Mouse (Mus musculus) midbrain, embryonic 10.5 days (tissue): ENCODE data around the gene Dmp1. TPM values are rescaled to one million over a fixed set of nuclear protein-coding genes. Genes with fewer than 3 reads are reported as not detected.

Experiments
- DNase-seq: peaks from one replicate; pipeline ENCODE4 v3.0.0-alpha.2; 2017; ENCODE audit warnings: low spot score
- H3K27ac ChIP-seq: fragments of 300-500 bp; sonication (generic); replicated peaks from 2 replicates; pipeline ENCODE4 v1.5.1; 2016; ENCODE audit warnings: mild to moderate bottlenecking
- H3K27me3 ChIP-seq: fragments of 300-500 bp; sonication (generic); 2 replicates; pipeline ENCODE4 v1.6.1; 2016; ENCODE audit warnings: low read depth, mild to moderate bottlenecking; ENCODE audit not compliant: poor library complexity, severe bottlenecking
- H3K36me3 ChIP-seq: fragments of 300-500 bp; sonication (generic); 2 replicates; pipeline ENCODE4 v1.6.1; 2016; ENCODE audit warnings: mild to moderate bottlenecking, moderate library complexity
- H3K4me1 ChIP-seq: fragments of 300-500 bp; sonication (generic); 2 replicates; pipeline ENCODE4 v1.6.1; 2016
- H3K4me3 ChIP-seq: fragments of 300-500 bp; sonication (generic); 2 replicates; pipeline ENCODE4 v1.5.1; 2016; ENCODE audit warnings: mild to moderate bottlenecking, moderate library complexity
- H3K9me3 ChIP-seq: fragments of 300-500 bp; sonication (generic); replicated peaks from 2 replicates; pipeline ENCODE4 v1.6.1; 2016; ENCODE audit warnings: mild to moderate bottlenecking
- WGBS: fragments of 180-500 bp; shearing (Covaris S2); methylation state at CpG from one replicate; pipeline ENCODE4 v1.1.7; 2016; 5-methylcytosine and 5-hydroxymethylcytosine counted together
- polyA plus RNA-seq: library from polyadenylated mRNA; unstranded; fragments of >200 nt; fragmentation: Nextera tagmentation; extraction: Ambion mirVana; gene quantifications from 2 replicates; pipeline ENCODE4 v1.2.1, GENCODE M21; 2016

Dmp1 gene
- polyA plus RNA-seq = 0.63 and 1.7 TPM in 2 replicates

GRCm38 (mm10) chr5:104202351-104202750 lies at the start of gene Dmp1:
Dmp1 (plus strand) TSS chr5:104202613.
- no peaks in the 10 kb centered on the region for H3K4me1 ChIP-seq
- no peaks in the 10 kb centered on the region for H3K27me3 ChIP-seq
- no peak for DNase-seq
- H3K27ac ChIP-seq = no peak within 1 kb of the TSS
- H3K36me3 ChIP-seq = no peaks in the 10 kb centered on the region
- 78% methylated on average over 5 of the region's 5 CpGs for WGBS
- H3K4me3 ChIP-seq = no peak within 1 kb of the TSS
- H3K9me3 ChIP-seq = no peaks in the 10 kb centered on the region

DNA sequence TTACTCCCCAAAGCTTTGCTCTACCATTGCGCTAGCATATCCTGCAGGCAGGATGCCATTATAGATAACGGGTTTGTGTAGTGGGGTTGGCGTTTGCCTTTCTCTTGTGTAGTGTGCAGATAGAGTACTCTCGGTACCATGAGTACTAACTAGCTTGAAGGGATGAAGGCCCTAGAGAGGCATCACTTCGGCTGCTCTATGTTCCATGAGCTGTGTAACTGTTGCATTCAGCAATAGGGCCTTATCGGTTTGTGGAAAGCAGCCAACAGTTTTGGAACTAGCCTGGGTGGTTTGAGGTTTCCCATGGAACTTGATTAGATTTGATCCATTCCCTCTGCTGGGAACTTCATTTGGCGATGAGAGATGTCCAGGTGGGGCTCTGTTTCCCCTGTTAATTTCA lies 44.7 kb upstream of the Dmp1 start:
- DNase-seq = no peak
- H3K36me3 ChIP-seq = no peaks in the 10 kb centered on the region
- no peak overlapping the region for H3K4me3 ChIP-seq
- H3K27me3 ChIP-seq = no peaks in the 10 kb centered on the region
- no peaks in the 10 kb centered on the region for H3K9me3 ChIP-seq
- no peak overlapping the region for H3K27ac ChIP-seq
- 92% methylated on average over 7 of the region's 7 CpGs for WGBS
- H3K4me1 ChIP-seq = no peaks in the 10 kb centered on the region

DNA sequence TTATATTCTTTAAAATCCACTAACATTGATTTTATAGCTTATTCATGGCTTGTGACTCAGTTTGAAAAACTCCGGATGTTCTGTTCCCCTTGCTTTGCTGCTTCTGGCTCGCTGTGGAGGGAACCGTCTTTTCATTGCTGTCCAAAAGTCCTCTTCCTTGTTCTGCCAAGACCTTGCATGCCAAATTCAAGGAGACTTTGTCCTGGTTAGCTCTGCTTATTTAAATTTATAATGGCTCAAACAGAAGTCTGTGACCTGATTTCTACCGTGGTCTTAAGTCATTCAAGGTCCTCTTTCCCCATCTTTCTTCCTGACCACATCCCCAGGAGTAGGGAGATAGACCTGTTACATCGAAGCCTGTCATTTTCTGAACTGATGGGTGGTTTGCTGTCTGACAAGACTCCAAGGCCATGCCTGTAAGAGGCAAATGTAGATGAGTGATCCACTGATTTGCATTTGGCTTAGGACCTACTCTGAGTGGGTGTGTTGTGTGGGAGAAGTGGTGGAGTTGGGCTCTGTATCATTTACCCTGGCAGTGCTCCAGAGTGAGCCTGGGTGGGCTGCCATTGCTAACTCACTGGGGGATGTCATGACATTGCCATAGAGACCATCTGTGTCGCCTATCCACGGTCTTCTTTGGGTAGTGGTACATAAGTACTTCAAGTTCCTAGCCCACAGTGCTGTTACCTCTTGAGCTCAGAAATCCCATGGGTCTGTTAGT lies 43.9 kb upstream of the Dmp1 start:
- Histone ChIP-seq H3K27ac (no peak overlapping the region), H3K27me3 (no peaks in the 10 kb centered on the region), H3K36me3 (no peaks in the 10 kb centered on the region), H3K4me1 (no peaks in the 10 kb centered on the region), H3K4me3 (no peak overlapping the region), H3K9me3 (no peaks in the 10 kb centered on the region)
- no peak for DNase-seq
- 90% methylated on average over 7 of the region's 7 CpGs for WGBS

- H3K36me3 ChIP-seq = no peaks in the 10 kb centered on the region
- no peaks in the 10 kb centered on the region for H3K4me1 ChIP-seq
- WGBS = 78% methylated on average over 3 of the region's 3 CpGs
- no peak overlapping the region for H3K27ac ChIP-seq
- H3K4me3 ChIP-seq = no peak overlapping the region
- no peak for DNase-seq
- H3K9me3 ChIP-seq = no peaks in the 10 kb centered on the region
- no peaks in the 10 kb centered on the region for H3K27me3 ChIP-seq
These were observed 41.8 kb upstream of the Dmp1 start for GRCm38 (mm10) chr5:104160581-104160980.

DNA sequence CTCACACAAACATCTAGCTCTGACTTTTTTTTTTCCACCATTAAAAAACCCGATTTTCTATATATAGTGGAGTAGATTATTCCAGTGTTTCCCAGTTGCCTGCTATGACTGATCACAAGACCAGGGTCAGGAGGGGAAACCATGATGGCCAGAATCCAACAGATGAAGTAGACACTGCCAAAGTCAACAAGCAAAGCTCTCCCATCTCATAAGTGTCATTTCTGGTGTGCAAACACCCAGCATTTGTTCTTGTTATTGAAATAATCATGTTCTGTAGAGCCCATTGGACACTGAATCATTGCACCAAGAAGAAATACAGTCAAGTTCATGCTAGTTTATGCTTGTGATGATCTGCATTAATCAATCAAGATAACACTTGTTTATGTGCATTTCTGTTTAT lies 41.0 kb upstream of the Dmp1 start:
- Histone ChIP-seq H3K4me1 (no peaks in the 10 kb centered on the region), H3K27ac (no peak overlapping the region), H3K27me3 (no peaks in the 10 kb centered on the region), H3K36me3 (no peaks in the 10 kb centered on the region), H3K9me3 (no peaks in the 10 kb centered on the region), H3K4me3 (no peak overlapping the region)
- no peak for DNase-seq
- WGBS = 79% methylated on average over 1 of the region's 1 CpGs

GRCm38 (mm10) chr5:104163536-104163935 lies 38.9 kb upstream of the Dmp1 start:
- DNase-seq = no peak
- 82% methylated on average over 4 of the region's 4 CpGs for whole genome bisulfite sequencing
- no peak overlapping the region for H3K4me3 ChIP-seq
- H3K36me3 ChIP-seq = no peaks in the 10 kb centered on the region
- H3K27me3 ChIP-seq = no peaks in the 10 kb centered on the region
- H3K4me1 ChIP-seq = no peaks in the 10 kb centered on the region
- H3K9me3 ChIP-seq = no peaks in the 10 kb centered on the region
- no peak overlapping the region for H3K27ac ChIP-seq

DNA sequence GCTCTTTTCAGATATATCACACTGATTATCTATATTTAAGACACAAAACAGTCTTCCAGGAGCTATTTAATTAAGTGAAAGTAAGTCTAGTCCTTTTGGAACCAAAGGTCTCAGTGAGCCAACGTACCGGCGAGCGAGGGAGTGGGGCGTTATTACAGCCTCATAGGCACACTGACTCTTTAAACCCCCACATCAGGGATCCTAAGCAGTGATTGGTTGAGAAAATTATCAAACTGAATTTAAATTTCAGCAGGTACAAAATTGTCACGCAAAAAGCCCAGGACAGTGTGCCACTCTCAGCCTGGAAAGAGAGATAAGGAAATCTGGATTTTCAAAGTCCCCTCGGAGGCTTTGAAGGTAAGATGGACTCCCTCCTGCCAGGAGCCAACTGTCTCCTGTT lies 32.0 kb upstream of the Dmp1 start, which contains the start of gene Dspp:
Dspp (plus strand) TSS at position 301 of the 400 bp plus-strand sequence.
- no peaks in the 10 kb centered on the region for H3K27me3 ChIP-seq
- H3K4me3 ChIP-seq = no peak within 1 kb of the TSS
- 87% methylated on average over 7 of the region's 7 CpGs for WGBS
- no peaks in the 10 kb centered on the region for H3K36me3 ChIP-seq
- no peak within 1 kb of the TSS for H3K27ac ChIP-seq
- no peaks in the 10 kb centered on the region for H3K4me1 ChIP-seq
- H3K9me3 ChIP-seq = no peaks in the 10 kb centered on the region
- no peak for DNase-seq

- Histone ChIP-seq H3K27me3 (no peaks in the 10 kb centered on the region), H3K27ac (no peak overlapping the region), H3K4me1 (no peaks in the 10 kb centered on the region), H3K4me3 (no peak overlapping the region), H3K9me3 (no peaks in the 10 kb centered on the region; the same call in 1 of the 2 replicates), H3K36me3 (no peaks in the 10 kb centered on the region)
- WGBS = 87% methylated on average over 6 of the region's 6 CpGs
- DNase-seq = no peak
These were observed 29.3 kb upstream of the Dmp1 start for GRCm38 (mm10) chr5:104173094-104173493.

DNA sequence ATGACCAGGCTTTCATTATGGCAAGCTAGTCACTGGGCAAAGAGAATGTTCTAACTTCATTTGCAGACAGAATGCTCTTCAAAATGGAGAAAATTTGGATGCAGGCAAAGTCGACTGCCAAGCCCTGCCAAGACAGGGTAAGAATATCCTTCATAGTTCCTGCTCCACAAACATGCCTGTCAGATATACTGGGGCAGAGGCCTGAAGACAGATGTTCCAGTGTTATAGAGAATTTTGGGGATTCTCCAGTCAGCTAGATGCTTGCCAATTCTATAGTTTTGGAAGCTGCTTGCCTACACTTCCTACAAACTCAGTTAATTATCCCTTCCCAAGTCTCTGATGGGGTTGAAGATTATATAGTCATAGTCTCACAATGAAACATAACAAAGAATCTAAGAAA lies 18.7 kb upstream of the Dmp1 start:
- no peak for DNase-seq
- Histone ChIP-seq H3K9me3 (peaks cover 23% of the 10 kb centered on the region; the same call in 1 of the 2 replicates), H3K36me3 (no peaks in the 10 kb centered on the region), H3K27me3 (no peaks in the 10 kb centered on the region), H3K27ac (no peak overlapping the region), H3K4me1 (no peaks in the 10 kb centered on the region), H3K4me3 (no peak overlapping the region)
- 84% methylated on average over 1 of the region's 1 CpGs for WGBS

- H3K4me3 ChIP-seq = no peak overlapping the region
- H3K9me3 ChIP-seq = peaks cover 22% of the 10 kb centered on the region; the same call in 1 of the 2 replicates
- no peak overlapping the region for H3K27ac ChIP-seq
- H3K4me1 ChIP-seq = no peaks in the 10 kb centered on the region
- no peaks in the 10 kb centered on the region for H3K36me3 ChIP-seq
- H3K27me3 ChIP-seq = no peaks in the 10 kb centered on the region
- WGBS = 75% methylated on average over 3 of the region's 3 CpGs
- no peak for DNase-seq
These were observed 15.1 kb upstream of the Dmp1 start for GRCm38 (mm10) chr5:104187281-104187680.

DNA sequence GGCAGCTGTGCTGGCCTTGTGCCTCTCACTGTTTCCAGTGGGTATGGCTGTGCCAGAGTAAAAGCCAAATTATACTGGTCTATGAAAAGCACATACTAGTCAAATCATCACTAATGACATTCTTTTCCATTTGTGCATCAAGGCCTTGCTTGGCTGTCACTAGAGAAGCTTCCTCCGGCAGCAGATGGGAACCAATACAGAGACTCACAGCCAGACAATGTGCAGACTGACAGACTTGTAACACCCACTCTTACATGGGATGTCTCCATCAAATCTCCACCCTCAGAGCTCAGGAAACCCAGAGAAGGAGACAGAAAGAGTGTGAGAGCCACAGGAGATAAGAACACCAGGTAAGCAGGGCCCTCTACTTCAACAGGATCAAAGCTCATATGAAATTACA lies 7.3 kb upstream of the Dmp1 start:
- DNase-seq = no peak
- no peaks in the 10 kb centered on the region for H3K36me3 ChIP-seq
- H3K27ac ChIP-seq = no peak overlapping the region
- no peaks in the 10 kb centered on the region for H3K4me1 ChIP-seq
- 95% methylated on average over 1 of the region's 1 CpGs for WGBS
- peaks cover 10% of the 10 kb centered on the region; the same call in 1 of the 2 replicates for H3K9me3 ChIP-seq
- no peaks in the 10 kb centered on the region for H3K27me3 ChIP-seq
- H3K4me3 ChIP-seq = no peak overlapping the region

- WGBS = 95% methylated on average over 12 of the region's 12 CpGs
- no peak for DNase-seq
- H3K4me1 ChIP-seq = no peaks in the 10 kb centered on the region
These were observed 1.1 kb upstream of the Dmp1 start for GRCm38 (mm10) chr5:104201153-104201950.

DNA sequence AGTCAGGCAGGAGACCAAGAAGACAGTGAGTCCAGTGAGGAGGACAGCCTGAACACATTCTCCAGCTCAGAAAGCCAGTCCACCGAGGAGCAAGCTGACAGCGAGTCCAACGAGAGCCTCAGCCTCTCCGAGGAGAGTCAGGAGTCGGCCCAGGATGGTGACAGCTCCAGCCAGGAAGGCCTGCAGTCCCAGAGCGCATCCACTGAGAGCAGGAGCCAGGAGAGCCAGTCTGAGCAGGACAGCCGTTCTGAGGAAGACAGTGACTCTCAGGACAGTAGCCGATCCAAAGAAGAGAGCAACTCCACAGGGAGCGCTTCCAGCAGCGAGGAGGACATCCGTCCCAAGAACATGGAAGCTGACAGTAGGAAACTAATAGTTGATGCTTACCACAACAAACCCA lies 10.1 kb downstream of the Dmp1 start:
- no peaks in the 10 kb centered on the region for H3K4me1 ChIP-seq
- H3K27ac ChIP-seq = no peak overlapping the region
- H3K4me3 ChIP-seq = no peak overlapping the region
- H3K9me3 ChIP-seq = no peaks in the 10 kb centered on the region
- H3K36me3 ChIP-seq = no peaks in the 10 kb centered on the region
- H3K27me3 ChIP-seq = no peaks in the 10 kb centered on the region
- 82% methylated on average over 11 of the region's 11 CpGs for WGBS
- DNase-seq = no peak

More at GRCm38 (mm10) chr5:104201153-104201950, 1.1 kb upstream of the Dmp1 start:
- H3K4me3 ChIP-seq = no peak overlapping the region
- no peaks in the 10 kb centered on the region for H3K27me3 ChIP-seq
- no peaks in the 10 kb centered on the region for H3K36me3 ChIP-seq
- H3K27ac ChIP-seq = no peak overlapping the region
- H3K9me3 ChIP-seq = no peaks in the 10 kb centered on the region
